Mouse (Mus musculus): ENCODE data around the gene Sox13. TPM values are rescaled to one million over a fixed set of nuclear protein-coding genes. Genes with fewer than 3 reads are reported as not detected.
A peak's percentile ranks its signal among the peaks of the same experiment; 100 is the strongest.

Sox13 gene
- 12.0 and 13.7 TPM in 2 replicates for polyA plus RNA-seq (2015; fragmentation: Nextera tagmentation; extraction: Ambion mirVana)

DNA sequence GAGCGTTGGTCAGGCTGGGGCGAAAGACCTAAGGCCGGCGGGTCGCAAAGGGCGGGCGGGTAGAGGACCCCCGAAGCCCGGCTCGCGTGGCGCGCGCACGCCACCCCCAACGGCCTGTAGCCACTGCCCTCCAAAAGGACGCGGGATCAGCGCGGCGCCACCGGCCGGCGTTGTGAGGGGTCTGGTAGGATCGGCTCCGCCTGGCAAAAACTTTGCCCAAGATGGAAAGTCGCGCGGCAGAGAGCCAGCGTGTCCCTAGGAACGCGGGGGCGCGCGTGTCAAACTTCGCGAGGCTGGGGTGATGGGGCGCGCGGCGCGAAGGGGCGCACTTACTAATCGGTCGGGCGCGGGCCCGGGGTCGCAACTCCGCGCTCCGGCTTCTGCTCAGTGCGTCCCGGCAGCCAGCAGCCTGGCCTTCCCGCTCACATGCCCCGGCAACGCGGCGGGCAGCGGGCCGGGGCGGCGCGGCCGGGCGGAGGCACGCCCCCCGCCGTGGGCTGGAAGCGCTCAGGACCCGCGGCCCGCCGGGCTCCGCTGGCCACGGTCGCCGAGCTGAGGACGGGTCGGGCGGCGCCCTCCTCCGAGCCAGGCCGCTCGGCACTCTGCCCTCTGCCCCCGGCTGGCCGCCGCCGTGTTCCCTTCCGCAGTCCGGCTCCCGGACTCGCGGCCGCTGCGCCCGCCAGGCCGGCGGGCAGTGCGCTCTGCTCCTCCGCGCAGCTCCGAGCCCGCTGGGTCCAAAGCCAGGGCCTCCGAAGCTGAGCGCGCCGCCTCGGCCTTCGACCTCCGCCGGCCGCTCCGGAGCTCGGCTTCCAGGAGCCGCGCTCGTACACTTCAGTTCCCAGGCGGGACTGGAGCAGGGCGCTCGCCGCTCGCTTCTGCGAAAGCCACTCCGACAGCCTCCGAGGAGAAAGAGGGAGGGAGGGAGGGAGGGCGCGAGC lies at the start of gene Sox13:
Gene Sox13 (minus strand): TSS at position 835 of the 938 bp plus-strand sequence.
- Histone ChIP-seq H3K27ac (peak within 1 kb of the TSS; percentile 97), H3K4me1 (replicated peaks; ENCODE audit: insufficient read depth, low read length) (peaks cover 25% of the 10 kb centered on the region), H3K9ac (ENCODE audit: low read depth, low read length) (peak within 1 kb of the TSS; percentile 95), H3K9me3 (replicated peaks; ENCODE audit: low read length) (no peaks in the 10 kb centered on the region), H3K4me3 (replicated peaks; ENCODE audit: low read depth, low read length) (peak within 1 kb of the TSS; percentile 80), H3K4me2 (ENCODE audit: low read length) (peak within 1 kb of the TSS; percentile 95), H3K27me3 (ENCODE audit: insufficient read depth, low read length) (no peaks in the 10 kb centered on the region), H3K36me3 (ENCODE audit: insufficient read depth, low read length) (no peaks in the 10 kb centered on the region)
- DNase-seq (ENCODE audit: low spot score) (peak; percentile 84), ATAC-seq (replicated peaks; ENCODE audit: low FRiP score, low read depth) (peak; percentile 75)
- WGBS, result under 1% methylated on average over 90 of the region's 128 CpGs
- TF ChIP-seq CTCF (IDR thresholded peaks at IDR 0.05; ENCODE audit: low read depth), result no peak

DNA sequence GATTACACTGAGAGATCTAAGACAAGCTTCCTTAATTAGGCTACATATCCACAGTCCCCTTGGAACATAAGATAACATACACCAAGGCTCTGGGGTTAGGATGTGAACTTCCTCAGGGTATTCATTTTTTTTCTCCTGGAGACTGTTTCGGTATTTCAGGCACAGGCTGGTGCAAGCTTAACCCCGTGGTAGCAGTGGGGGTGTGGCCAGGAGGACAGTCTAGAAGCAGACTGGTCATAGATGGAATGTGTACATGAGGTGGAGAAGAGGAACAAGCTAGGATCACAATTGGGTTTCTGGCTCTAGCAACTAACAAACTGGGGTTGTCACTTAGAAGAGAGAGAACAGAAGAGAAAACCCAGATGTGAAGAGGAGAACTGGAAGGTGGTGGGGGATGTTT lies 47.4 kb upstream of the Sox13 start:
- Histone ChIP-seq H3K4me2 (ENCODE audit: low read length) (no peak overlapping the region), H3K27me3 (ENCODE audit: insufficient read depth, low read length) (no peaks in the 10 kb centered on the region), H3K36me3 (ENCODE audit: insufficient read depth, low read length) (no peaks in the 10 kb centered on the region), H3K27ac (peak overlapping the region; percentile 77), H3K9me3 (replicated peaks; ENCODE audit: low read length) (no peaks in the 10 kb centered on the region), H3K4me1 (replicated peaks; ENCODE audit: insufficient read depth, low read length) (peaks cover 17% of the 10 kb centered on the region; the same call in 1 of the 2 replicates), H3K9ac (ENCODE audit: low read depth, low read length) (no peak overlapping the region), H3K4me3 (replicated peaks; ENCODE audit: low read depth, low read length) (no peak overlapping the region)
- DNase-seq (ENCODE audit: low spot score), result peak; percentile 27
- WGBS, result 12% methylated on average over 2 of the region's 2 CpGs
- TF ChIP-seq CTCF (IDR thresholded peaks at IDR 0.05; ENCODE audit: low read depth), result no peak
- ATAC-seq (replicated peaks; ENCODE audit: low FRiP score, low read depth), result no peak; the same call in 1 of the 2 replicates

DNA sequence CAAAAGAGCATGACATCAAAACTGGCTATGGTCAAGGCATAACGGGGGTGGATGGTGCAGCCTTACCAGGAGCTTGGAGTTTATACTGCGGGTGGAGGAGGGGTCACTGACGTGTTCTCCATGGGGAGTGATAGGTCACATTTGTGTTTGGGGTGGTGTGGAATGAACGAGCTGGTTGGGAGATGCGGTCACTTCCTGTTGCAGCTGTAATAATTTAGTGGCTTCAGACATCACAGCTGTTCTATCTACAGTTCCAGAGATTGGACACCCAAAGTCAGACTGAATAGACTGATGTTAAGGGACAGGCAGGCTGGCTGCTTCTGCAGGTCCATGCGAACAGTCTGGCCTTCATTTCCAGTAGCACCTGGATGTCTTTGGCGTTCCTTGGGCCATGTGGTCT lies 46.9 kb upstream of the Sox13 start:
- ATAC-seq (replicated peaks; ENCODE audit: low FRiP score, low read depth) (peak; percentile 78), DNase-seq (ENCODE audit: low spot score) (peak; percentile 88)
- H3K36me3 ChIP-seq (ENCODE audit: insufficient read depth, low read length), result no peaks in the 10 kb centered on the region
- TF ChIP-seq CTCF (IDR thresholded peaks at IDR 0.05; ENCODE audit: low read depth), result no peak
- WGBS, result 33% methylated on average over 7 of the region's 7 CpGs
- no peak overlapping the region for H3K4me3 ChIP-seq (replicated peaks; ENCODE audit: low read depth, low read length)
- H3K4me1 ChIP-seq (replicated peaks; ENCODE audit: insufficient read depth, low read length), result peaks cover 17% of the 10 kb centered on the region; the same call in 1 of the 2 replicates
- H3K27me3 ChIP-seq (ENCODE audit: insufficient read depth, low read length), result no peaks in the 10 kb centered on the region
- H3K9ac ChIP-seq (ENCODE audit: low read depth, low read length), result no peak overlapping the region
- peak overlapping the region; percentile 77 for H3K27ac ChIP-seq
- no peaks in the 10 kb centered on the region for H3K9me3 ChIP-seq (replicated peaks; ENCODE audit: low read length)
- H3K4me2 ChIP-seq (ENCODE audit: low read length), result no peak overlapping the region

DNA sequence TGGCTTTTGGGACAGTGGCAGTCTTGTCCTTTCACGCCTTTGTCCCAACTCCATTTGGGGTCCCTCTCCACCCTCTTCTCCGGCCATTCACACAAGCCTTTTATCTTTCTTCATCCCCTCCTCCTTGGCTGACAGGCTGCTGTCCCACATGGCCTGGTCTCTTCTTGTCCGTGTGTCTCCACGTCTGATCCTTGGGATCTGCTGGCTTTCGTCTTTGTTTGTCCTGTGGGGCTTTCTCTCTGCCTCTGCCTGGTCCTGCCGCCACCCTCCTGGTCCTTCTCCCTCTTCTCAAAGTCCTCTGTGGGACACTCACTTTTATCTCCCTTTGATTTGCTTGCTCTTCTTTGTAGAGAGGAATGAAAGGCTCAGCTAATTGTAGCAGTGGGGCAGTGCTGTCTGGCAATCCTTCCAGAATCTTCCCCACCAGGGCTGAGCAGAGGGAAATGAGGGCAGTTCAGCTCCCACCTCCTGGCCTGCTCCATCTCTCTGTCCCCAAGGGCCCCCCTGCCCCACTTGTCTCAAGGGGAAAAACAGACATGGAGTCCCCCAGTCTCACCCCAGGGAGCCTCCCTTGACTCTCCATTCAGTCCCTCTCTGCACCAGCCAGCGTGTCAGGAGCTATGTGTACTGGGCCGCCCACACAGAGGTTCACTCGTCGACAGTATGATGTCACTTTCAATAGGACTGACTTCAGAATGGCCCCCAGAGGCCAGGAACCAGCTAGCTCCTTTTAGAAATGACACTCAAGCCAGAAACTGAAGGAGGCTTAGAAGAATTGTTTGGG lies 46.3 kb upstream of the Sox13 start:
- ATAC-seq (replicated peaks; ENCODE audit: low FRiP score, low read depth), result peak; percentile 63
- Histone ChIP-seq H3K27ac (peak overlapping the region; percentile 77), H3K9me3 (replicated peaks; ENCODE audit: low read length) (no peaks in the 10 kb centered on the region), H3K4me3 (replicated peaks; ENCODE audit: low read depth, low read length) (no peak overlapping the region), H3K36me3 (ENCODE audit: insufficient read depth, low read length) (no peaks in the 10 kb centered on the region), H3K4me1 (replicated peaks; ENCODE audit: insufficient read depth, low read length) (peaks cover 17% of the 10 kb centered on the region; the same call in 1 of the 2 replicates), H3K4me2 (ENCODE audit: low read length) (no peak overlapping the region), H3K27me3 (ENCODE audit: insufficient read depth, low read length) (no peaks in the 10 kb centered on the region), H3K9ac (ENCODE audit: low read depth, low read length) (peak overlapping the region; percentile 19; the same call in 1 of the 2 replicates)
- DNase-seq (ENCODE audit: low spot score), result peak; percentile 77
- 54% methylated on average over 10 of the region's 10 CpGs for WGBS
- TF ChIP-seq CTCF (IDR thresholded peaks at IDR 0.05; ENCODE audit: low read depth), result no peak

DNA sequence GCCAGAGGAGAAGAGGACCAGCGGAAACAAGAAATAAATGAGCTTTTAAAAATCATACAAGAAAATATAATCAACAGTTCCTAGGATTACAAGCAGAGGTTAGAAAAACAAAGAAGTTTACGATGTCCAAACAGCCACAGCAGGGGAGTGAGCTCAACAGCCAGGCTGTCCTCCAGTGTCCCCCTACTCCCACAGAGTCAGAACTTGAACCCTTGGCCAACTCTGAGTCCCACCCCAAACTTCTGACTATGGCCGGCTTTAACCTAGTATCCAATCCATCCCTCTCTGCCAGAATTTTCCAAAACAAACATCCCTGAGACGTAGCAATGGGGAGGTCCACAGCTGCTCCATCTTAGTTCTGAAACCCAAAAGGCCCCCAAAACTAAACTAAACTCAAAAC lies 45.0 kb upstream of the Sox13 start:
- DNase-seq (ENCODE audit: low spot score) (no peak), ATAC-seq (replicated peaks; ENCODE audit: low FRiP score, low read depth) (no peak)
- 34% methylated on average over 4 of the region's 4 CpGs for WGBS
- Histone ChIP-seq H3K27me3 (ENCODE audit: insufficient read depth, low read length) (no peaks in the 10 kb centered on the region), H3K9me3 (replicated peaks; ENCODE audit: low read length) (no peaks in the 10 kb centered on the region), H3K27ac (peak overlapping the region; percentile 77; the same call in 1 of the 2 replicates), H3K36me3 (ENCODE audit: insufficient read depth, low read length) (no peaks in the 10 kb centered on the region), H3K9ac (ENCODE audit: low read depth, low read length) (no peak overlapping the region), H3K4me1 (replicated peaks; ENCODE audit: insufficient read depth, low read length) (peaks cover 17% of the 10 kb centered on the region; the same call in 1 of the 2 replicates), H3K4me2 (ENCODE audit: low read length) (no peak overlapping the region), H3K4me3 (replicated peaks; ENCODE audit: low read depth, low read length) (no peak overlapping the region)
- no peak for TF ChIP-seq CTCF (IDR thresholded peaks at IDR 0.05; ENCODE audit: low read depth)

DNA sequence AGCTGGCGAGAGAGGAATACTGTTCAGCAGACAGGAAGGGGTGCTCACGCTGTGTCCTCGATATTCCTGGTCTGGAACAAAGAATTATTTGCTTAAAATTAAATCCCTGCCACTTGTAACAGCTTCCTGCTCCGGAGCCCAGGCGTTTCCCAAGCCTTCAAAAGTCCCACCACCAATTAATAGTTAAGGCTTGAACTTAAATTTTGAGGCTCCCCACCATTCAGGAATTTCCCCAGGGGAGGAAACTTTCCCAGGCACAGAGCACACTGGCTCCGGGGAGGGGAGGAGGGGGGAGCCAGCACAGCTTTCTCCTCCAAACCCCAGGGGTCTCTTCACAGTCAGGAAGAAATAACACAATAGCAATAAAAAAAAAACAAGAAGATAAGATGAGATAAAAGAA lies 44.6 kb upstream of the Sox13 start:
- peak overlapping the region; percentile 70; the same call in 1 of the 2 replicates for H3K27ac ChIP-seq
- H3K4me2 ChIP-seq (ENCODE audit: low read length), result no peak overlapping the region
- H3K27me3 ChIP-seq (ENCODE audit: insufficient read depth, low read length), result no peaks in the 10 kb centered on the region
- DNase-seq (ENCODE audit: low spot score) (no peak), ATAC-seq (replicated peaks; ENCODE audit: low FRiP score, low read depth) (no peak)
- no peak overlapping the region for H3K4me3 ChIP-seq (replicated peaks; ENCODE audit: low read depth, low read length)
- TF ChIP-seq CTCF (IDR thresholded peaks at IDR 0.05; ENCODE audit: low read depth), result no peak
- peaks cover 17% of the 10 kb centered on the region; the same call in 1 of the 2 replicates for H3K4me1 ChIP-seq (replicated peaks; ENCODE audit: insufficient read depth, low read length)
- WGBS, result 14% methylated on average over 6 of the region's 6 CpGs
- no peak overlapping the region for H3K9ac ChIP-seq (ENCODE audit: low read depth, low read length)
- no peaks in the 10 kb centered on the region for H3K36me3 ChIP-seq (ENCODE audit: insufficient read depth, low read length)
- no peaks in the 10 kb centered on the region for H3K9me3 ChIP-seq (replicated peaks; ENCODE audit: low read length)

All from kidney, postnatal 0 days (tissue).